Mouse (Mus musculus) kidney, postnatal 36 days (tissue): ENCODE results near the gene Prox2.
"Not testable (repeated sequence)": the region's sequence is repeated elsewhere in the genome, so short reads cannot be mapped to it uniquely, and the experiment has no call there.

Source experiments
- DNase-seq, 2 experiments: peaks; one replicate each; pipeline ENCODE4 v3.0.0; 2021 to 2022; ENCODE audit warnings: mixed read lengths in 2 of 2

Prox2 gene

DNA sequence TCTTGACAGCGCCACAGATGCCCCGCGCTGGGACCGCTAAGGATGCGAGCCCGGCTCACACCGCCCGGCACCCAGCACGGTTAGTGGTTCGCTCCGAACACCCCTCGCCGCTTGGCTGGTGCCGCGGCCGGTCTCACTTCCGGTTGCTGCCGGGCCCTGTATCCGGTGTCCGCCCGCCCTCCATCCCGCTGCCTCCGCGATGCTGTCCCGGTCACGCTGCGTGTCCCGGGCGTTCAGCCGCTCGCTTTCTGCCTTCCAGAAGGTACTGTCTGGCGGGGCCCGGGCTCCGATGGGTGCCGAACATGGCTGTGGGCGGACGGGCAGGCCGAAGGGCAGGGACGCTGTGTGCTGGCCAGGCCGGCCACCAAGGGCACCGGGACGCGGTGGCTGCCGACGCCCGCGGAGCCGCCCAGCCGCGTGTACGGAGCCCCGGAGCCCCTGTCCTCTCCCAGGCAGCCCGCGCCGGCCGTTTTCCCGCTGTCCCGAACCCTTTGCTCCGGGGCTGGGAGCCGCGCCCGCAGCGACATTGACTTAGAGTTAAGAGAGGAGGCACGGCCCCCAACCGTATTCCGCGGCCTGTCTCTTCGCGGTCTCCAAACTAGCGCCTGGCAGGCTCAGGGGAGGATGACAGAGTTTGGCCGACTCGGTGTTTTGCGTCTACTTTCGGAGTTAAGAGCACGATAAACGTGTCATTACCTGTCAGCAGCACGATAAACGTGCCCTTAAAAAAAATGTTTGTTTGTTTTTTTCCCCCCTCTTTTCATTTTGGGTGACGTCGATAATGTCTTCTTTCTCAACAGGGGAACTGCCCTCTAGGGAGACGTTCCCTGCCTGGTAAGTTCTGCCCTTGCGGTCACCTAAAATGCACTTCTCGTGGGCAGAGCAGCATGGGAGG is at the start of gene Prox2, which contains the start of gene Dlst:
Gene Prox2 (minus strand): TSS at position 62 of the 895 bp plus-strand sequence.
Gene Dlst (plus strand): TSS at position 136 of the 895 bp plus-strand sequence.
- DNase-seq = peak; percentile 90 to 94

GRCm38 (mm10) chr12:85159592-85159991 is 49.0 kb upstream of the Prox2 start:
- DNase-seq = no peak

DNA sequence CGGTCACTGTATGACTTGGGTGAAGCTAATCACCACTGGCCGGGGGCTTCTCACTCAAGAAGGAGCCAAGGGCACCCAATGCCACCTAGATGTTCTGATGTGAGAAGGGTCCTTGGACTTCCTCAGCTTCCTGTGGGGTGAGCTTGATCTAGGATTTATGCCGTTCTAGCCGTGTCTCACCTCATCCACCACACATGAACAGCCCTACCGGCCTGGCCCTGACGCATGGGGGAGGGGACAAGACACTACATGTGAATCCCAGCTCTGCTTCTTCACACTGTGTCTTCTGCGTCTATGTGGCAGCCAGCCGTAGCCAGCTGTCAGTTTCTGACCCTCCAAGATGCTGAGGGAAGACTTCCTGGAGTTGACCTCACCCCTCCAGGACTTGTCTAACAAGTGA is 48.2 kb upstream of the Prox2 start:
- DNase-seq = no peak

GRCm38 (mm10) chr12:85157797-85158460 is 47.4 kb upstream of the Prox2 start:
- no peak for DNase-seq

DNA sequence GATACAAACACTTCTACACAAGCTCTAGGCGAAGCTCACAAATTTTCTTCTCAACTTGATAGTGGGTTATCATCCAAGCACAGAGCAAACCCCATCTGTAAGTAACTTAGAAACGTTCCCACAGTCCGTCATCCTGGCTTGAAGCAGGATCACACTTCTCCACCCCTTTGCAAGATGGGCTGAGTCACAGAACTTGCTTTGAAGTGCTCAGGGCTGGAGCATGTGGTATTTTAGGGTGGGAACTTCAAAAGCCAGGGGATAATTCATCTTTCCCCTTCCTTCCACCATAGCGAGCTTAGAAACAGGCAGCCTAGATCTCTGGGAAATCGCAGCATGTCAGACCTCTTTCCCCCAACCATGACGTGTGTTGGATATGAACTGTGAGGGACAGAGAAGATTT is 45.8 kb upstream of the Prox2 start:
- DNase-seq = no peak

DNA sequence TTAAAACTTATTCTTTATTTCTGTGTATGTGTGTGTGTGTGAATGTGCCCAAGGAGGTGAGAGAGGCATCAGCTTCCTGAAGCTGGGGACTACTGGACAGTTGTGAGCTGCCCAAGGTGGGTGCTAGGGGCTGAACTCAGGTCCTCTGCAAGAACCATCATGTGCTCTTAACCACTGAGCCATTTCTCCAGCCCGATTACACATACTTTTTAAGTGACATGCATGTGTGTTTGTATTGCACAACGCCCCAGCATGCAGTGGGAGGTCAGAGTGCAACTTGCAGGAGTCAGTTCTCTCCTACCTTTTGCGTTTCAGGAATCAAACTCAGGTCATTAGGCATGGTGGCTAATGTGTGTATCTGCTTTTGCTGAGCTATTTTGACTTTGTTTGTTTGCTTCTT is 42.5 kb upstream of the Prox2 start:
- no peak for DNase-seq

DNA sequence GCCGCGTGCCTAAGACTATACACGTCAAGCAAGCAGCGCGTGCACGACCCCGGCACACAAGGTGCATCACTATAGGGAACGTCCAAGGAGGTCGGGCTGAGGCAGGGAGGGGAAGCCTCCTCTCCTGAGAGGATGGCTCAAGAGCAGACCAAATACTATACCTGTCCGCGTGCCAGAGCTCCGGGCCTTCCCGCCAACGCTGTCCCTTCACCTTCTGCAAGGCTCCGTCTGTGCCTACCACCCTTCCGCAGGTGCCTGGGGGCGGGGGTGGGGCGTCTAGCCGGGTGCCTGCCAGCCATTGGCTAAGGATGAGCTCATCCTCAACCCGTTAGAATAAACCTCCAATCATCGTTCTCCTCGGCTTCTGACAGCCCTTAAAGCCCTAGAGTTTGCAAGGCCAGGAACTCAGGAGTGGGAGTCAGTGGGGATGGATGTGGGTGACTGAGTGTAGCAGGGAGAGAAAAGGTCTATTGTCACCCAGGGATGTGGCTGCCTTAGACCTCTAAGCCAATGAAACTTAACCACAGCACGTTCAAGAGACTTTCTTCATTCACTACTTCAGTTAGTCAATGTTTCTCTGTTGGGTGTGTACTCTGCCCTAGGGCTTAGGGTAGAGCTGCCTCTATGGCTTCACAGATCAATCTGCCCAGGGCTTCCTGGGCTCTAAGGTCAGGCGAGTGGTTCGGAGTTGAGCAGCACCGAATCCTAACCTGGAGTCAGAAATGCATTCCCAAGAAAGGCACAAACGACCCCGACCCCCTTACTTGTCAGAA is 40.6 kb upstream of the Prox2 start, which contains the start of gene Rps6kl1:
Gene Rps6kl1 (minus strand): TSS at position 263 of the 773 bp plus-strand sequence.
- DNase-seq = peak; percentile 37 to 64

DNA sequence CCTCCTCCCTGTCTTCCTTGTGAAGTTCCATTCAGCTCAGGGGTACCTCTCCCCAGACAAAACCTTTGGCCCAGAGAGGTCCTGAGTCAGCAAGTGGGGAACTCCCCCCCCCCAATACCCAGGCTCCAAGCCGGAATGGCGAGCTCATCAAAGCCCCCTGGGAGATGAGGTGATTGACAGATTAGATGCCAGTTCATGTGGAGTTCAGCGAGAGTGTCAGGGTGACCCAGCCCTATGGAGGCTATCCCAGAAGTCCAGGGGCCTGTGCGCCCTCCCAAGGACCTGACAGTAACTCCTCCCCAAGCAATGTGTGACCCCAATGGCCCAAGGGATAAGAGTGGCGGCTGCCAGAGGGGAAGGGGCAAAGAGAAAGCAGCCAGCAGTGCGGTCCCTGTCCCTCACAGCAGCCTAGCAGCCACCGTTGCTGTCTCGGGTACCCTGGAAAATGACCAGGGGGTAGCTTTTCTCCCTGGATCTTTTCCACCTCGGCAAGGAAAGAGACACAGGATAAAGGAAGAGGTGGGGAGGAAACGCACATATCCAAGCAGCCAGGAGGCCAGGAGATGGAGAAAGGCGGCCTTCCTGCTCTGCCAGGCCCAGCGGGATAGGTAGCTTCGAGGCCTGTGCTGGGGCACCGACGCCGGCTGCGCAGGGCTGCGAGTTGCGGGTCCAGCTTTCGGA is 39.9 kb upstream of the Prox2 start:
- DNase-seq = no peak

DNA sequence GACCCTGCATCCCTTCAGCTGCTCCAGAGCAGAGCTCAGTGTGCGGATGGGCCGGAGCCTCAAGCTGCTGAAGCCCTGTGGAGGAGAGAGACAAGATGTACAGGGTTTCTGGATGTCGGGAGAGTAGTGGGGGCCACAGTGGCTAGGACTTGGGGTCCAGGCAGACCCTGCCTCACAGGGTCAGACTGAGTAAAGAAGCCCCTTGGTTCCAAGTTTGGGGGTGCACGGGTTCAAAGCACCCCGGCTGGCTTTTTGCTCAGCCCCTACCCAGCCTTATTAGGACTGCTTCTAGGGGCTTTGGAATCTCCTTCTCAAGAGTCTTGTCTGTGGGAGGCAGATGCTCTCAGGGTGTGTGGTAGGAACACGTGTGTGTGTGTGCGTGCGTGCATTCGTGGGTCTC is 36.3 kb upstream of the Prox2 start:
- no peak for DNase-seq

- DNase-seq = peak in 1 of 2 experiments; percentile 38
These were observed 35.8 kb upstream of the Prox2 start for GRCm38 (mm10) chr12:85146355-85146754.

DNA sequence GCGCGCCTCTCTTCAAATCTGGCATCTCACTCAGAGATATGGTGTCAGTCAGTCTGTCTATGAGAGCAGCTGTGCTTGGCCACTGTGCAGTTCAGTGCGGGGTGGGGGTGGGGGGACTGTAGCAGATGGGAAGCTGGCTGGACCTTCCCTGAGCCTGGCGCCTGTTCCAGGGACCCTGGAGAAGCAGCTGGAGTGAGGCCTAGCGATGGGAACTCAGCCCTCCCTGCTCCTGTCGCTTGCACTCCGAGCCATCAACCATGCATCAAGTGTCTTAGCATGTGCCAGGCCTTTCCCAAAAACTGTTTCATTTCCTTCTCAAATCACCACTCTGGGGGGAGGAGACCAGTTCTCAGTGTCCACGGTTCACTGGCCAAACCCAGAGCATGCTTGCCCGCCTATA is 35.1 kb upstream of the Prox2 start:
- no peak for DNase-seq

- DNase-seq = no peak
These were observed 34.3 kb upstream of the Prox2 start for GRCm38 (mm10) chr12:85144821-85145220.

GRCm38 (mm10) chr12:85144276-85144675 is 33.7 kb upstream of the Prox2 start:
- not testable (repeated sequence) for DNase-seq

DNA sequence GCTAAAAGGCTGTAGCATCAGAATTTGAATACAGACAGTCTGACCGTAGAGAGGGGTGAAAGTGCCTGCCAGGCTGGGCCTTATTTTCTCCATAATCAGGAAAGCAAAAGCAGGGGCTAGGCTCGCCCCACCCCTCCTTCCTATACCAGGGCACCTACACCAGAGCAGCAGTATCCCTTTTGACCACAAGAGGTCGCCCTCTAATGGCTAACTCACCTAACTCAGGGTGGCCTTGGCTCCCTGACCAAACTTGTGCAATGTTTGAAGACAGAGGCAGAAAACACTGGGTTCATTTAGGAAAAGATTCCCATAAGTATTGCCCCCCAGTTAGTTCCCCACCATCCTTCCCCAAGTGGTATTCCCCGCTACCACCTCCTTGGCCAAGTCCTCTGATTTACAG is 32.2 kb upstream of the Prox2 start:
- peak; percentile 82 to 93 for DNase-seq

DNA sequence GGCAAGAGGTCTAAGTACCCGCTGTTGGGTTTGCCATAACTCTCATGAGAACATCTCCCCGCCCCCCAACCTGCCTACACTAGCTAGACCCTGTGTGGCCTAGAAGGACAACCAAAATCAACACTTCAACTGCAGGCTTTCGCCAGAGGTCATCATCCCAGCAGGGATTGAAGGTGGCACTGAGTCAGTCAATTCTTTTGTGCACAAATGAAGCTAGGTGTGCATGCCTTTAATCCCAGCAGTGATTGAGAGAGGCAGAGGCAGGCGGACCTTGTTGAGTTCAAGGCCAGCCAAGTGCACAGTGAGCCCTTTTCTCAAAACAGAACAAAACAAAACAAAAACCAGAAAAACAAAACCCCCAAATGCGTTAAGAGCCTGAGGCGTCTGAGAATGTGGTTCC is 30.5 kb upstream of the Prox2 start:
- DNase-seq = no peak

DNA sequence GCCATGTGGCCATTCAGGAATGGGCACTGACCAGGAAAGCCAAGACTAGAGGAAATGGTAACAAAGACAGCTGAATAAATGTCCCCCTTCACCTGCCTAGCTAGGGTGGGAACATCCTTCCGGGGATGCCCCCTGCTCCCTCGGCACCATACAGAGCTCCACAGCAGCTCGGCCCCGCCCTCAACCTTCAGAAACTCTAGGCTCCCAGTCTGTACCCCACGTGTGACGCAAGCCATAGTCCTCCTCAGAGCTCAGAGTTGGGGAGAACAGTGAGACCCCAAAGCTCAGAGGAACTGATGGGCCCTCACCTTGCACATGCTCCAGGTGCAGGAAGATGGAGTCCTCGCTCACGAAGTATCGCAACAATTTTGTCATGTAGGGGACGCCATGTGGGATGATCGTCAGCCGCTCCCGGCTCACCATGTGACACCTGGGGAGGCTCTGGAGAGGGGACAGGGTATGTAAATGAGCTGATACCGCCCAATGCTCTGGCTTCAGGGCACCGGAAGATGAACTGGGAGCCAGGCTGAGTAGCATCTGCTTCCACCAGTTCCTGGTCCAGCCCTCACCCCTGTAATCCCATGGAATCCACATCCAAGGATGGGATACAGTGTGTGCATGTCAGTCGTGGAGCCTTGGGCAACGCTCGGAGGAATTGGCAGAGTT is 29.6 kb upstream of the Prox2 start:
- DNase-seq = no peak

- no peak for DNase-seq
These were observed 26.1 kb upstream of the Prox2 start for GRCm38 (mm10) chr12:85136627-85137026.

DNA sequence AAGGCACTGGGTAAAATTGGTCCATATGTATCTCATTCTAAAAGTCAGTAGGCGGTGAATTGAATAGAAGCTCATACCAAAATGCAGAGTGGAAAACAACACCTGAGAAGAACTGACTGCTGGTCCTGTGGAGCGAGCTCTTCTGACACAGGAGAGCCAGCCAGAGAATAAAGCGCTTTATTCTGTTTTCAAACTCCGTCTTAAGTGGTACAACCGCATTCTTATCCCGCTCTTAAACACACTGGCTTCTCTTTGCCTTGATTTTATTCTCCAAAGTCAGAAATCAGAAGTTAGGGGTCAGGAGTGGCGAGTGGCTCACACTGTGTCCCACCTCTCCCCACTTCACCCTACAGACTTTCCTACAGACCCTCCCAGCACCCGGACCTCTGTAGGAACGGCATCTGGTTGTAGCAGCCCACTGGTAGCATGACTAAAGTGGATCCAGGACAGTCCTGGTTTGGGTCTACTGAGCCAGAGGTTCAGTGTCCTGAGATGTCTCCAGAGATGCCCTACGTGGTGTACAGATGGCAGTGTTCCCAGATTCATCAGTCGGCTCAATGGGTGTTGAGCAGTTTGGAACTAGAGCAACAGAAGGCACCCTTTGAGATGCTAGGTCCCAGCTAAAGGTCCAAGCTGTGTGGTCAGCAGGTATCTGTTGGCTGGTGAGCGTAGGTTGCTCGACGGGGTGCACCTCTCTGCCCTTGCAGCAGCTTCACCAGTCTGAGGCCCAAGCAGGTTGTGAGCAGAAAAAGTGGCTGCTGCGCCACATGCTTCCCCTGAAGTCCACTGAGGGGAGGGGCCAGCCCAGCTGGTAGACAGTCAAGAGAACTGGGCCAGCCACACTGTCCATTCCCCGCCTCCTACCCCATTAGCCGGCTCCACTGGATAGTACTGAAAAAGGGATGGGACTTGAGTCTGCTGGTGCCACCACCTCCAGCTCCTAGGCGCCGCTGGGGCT is 25.2 kb upstream of the Prox2 start:
- DNase-seq = no peak

DNA sequence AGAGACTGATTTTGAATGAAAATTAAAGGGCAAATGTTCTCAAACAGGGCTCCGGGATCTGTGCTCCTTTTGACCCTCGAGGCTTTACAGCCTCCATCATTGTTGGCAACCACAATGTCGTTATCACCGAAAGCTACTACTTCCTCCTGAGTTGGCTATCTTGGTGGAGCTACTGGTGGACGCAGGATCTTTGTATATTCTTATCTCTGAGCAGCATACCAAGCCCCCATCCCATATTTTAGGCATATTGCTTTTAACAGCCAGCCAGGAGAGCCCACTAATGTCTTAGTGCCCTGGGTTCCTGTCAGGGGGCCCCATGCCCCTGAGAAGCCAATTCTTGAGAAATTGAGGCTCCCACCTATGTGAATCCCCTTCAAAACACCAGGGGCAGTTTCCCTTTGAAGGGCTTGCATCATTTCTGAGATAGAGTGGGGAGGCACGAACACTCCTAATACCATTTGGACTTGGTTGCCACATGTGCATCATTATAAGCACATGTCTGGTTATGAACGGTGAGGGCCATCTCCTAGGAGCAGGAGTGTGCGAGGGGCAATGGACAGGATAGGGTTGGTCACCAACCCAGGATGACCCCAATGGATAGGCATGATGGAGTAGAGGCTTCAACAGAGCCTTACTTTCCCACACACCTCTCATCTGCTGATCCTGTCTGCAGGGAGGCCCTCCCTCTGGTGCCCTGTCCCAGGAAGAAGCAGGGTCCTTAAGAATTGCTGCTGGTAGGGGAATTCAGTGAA is 23.7 kb upstream of the Prox2 start:
- no peak for DNase-seq

DNA sequence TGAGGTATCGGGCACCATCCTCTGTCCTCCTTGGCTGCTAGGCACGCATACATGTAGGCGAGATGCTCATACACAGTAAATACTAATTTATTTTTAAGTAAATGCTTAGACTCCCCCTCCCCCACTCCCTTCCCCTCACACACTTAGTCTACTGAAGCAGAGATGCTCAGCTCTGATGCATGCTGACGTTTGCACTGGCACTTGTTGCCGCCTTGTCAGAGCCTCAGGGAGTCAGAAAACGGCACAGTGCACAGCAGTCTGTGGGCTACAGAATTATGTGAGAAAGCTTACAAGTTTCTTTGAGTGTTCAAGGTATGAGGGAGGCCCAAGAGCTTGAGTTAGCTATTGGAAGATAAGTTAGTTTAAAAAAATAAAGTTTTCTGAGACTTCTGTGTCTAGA is 20.8 kb upstream of the Prox2 start:
- DNase-seq = no peak
